9 mouse cellular contexts compared by ENCODE assay signal in the genomic region with DNA sequence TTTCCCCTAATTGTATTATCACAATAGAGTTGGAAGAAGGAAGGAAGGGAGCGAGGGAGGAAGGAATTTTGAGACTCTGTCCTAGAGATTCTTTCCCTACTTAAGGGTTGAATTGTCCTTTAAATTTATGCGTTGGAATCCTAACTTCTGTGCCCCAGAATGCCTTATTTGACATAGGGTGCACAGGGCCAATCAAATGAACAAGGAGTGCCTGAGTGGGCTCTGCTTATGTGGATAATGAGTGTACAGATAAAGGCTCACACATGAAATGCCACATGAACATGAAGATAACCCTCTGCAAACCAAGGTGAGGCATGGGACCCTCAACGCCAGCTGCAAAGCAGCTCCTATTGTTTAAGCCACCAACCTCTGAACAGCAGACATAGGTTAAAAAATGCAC. TPM values are rescaled to one million over a fixed set of nuclear protein-coding genes. Genes with fewer than 3 reads are reported as not detected.
DNase-seq lines count a peak whose midpoint lies in the region; ATAC-seq lines count a peak whose summit lies in the region.
"Had no signal": no experiment of that assay in that cellular context is flagged by ENCODE, and none has a peak within 500 bp of the region (broad histone marks: within the 10 kb centered on the region; RNA-seq: fewer than 3 reads in every experiment).

No protein-coding gene starts in this region.

- H3K27ac ChIP-seq in intestine, embryonic 14.5 days (ENCODE audit: low read depth) = no peak overlapping the region
- H3K27ac ChIP-seq in intestine, embryonic 15.5 days = no peak overlapping the region
- no peak overlapping the region for H3K27ac ChIP-seq in embryonic facial prominence, embryonic 14.5 days (replicated peaks; ENCODE audit: low read depth, low read length)
- no peak overlapping the region for H3K27ac ChIP-seq in forebrain, embryonic 14.5 days (ENCODE audit: low read depth, low read length)
- H3K27ac ChIP-seq: limb, embryonic 12.5 days had no signal

- no peaks in the 10 kb centered on the region for H3K27me3 ChIP-seq in intestine, embryonic 14.5 days (replicated peaks; ENCODE audit: control insufficient read depth, insufficient read depth, low read length)
- H3K27me3 ChIP-seq in intestine, embryonic 15.5 days (replicated peaks) = no peaks in the 10 kb centered on the region
- H3K27me3 ChIP-seq in embryonic facial prominence, embryonic 14.5 days (replicated peaks; ENCODE audit: control insufficient read depth, insufficient read depth, low read length) = no peaks in the 10 kb centered on the region
- H3K27me3 ChIP-seq in forebrain, embryonic 14.5 days (replicated peaks; ENCODE audit: control insufficient read depth, insufficient read depth, low read length) = no peaks in the 10 kb centered on the region
- H3K27me3 ChIP-seq: limb, embryonic 12.5 days had no signal

- no peak overlapping the region for H3K4me3 ChIP-seq in intestine, embryonic 14.5 days (ENCODE audit: low read depth, low read length)
- no peak overlapping the region for H3K4me3 ChIP-seq in intestine, embryonic 15.5 days (replicated peaks)
- H3K4me3 ChIP-seq in embryonic facial prominence, embryonic 14.5 days (ENCODE audit: low read depth, low read length) = no peak overlapping the region
- H3K4me3 ChIP-seq in forebrain, embryonic 14.5 days (ENCODE audit: low read depth, low read length) = no peak overlapping the region
- H3K4me3 ChIP-seq: limb, embryonic 12.5 days had no signal

- peak; percentile 40 for DNase-seq in intestine, embryonic 14.5 days (ENCODE audit: low spot score)
- DNase-seq in embryonic facial prominence, embryonic 14.5 days (ENCODE audit: low spot score) = no peak
- DNase-seq in forebrain, embryonic 14.5 days (ENCODE audit: low spot score) = peak; percentile 6
- DNase-seq in embryo, embryonic 11 days = no peak
- DNase-seq in cerebellum, adult 18-20 months = no peak
- DNase-seq: kidney, adult 8-10 months had no signal

- H3K4me1 ChIP-seq in intestine, embryonic 14.5 days (replicated peaks; ENCODE audit: control insufficient read depth, insufficient read depth, low read length) = peaks cover 7% of the 10 kb centered on the region; the same call in 1 of the 2 replicates
- H3K4me1 ChIP-seq in intestine, embryonic 15.5 days (replicated peaks) = 0 out of 2 replicates have a peak, but pooled peaks cover 5% of the 10 kb centered on the region
- peaks cover 4% of the 10 kb centered on the region; the same call in 1 of the 2 replicates for H3K4me1 ChIP-seq in embryonic facial prominence, embryonic 14.5 days (ENCODE audit: control insufficient read depth, insufficient read depth, low read length)
- H3K4me1 ChIP-seq in forebrain, embryonic 14.5 days (ENCODE audit: control insufficient read depth, insufficient read depth, low read length) = peaks cover 15% of the 10 kb centered on the region
- H3K4me1 ChIP-seq: limb, embryonic 12.5 days had no signal

- no peak for ATAC-seq in intestine, embryonic 14.5 days (replicated peaks; ENCODE audit: low FRiP score, low TSS enrichment, low read depth)
- ATAC-seq in intestine, embryonic 15.5 days = no peak
- ATAC-seq in embryonic facial prominence, embryonic 14.5 days (ENCODE audit: low read depth) = no peak
- ATAC-seq in forebrain, embryonic 14.5 days = peak; percentile 40; the same call in 1 of the 2 replicates
- ATAC-seq in megakaryocyte-erythroid progenitor cell, adult 5-6 weeks (replicated peaks; ENCODE audit: low FRiP score, low TSS enrichment, poor library complexity, severe bottlenecking) = peak; percentile 64

- H3K36me3 ChIP-seq in intestine, embryonic 14.5 days (ENCODE audit: control insufficient read depth, insufficient read depth, low read length) = no peaks in the 10 kb centered on the region
- H3K36me3 ChIP-seq in intestine, embryonic 15.5 days = no peaks in the 10 kb centered on the region
- H3K36me3 ChIP-seq in embryonic facial prominence, embryonic 14.5 days (ENCODE audit: control insufficient read depth, insufficient read depth, low read length) = no peaks in the 10 kb centered on the region
- H3K36me3 ChIP-seq in forebrain, embryonic 14.5 days (ENCODE audit: control insufficient read depth, insufficient read depth, low read length) = no peaks in the 10 kb centered on the region
- H3K36me3 ChIP-seq: limb, embryonic 12.5 days had no signal

- no peak overlapping the region for H3K9ac ChIP-seq in intestine, embryonic 14.5 days (ENCODE audit: low read length)
- H3K9ac ChIP-seq in intestine, embryonic 15.5 days = no peak overlapping the region
- no peak overlapping the region for H3K9ac ChIP-seq in embryonic facial prominence, embryonic 14.5 days (ENCODE audit: low read depth, low read length)
- 0 out of 2 replicates have a peak overlapping the region, but pooled peaks have one; percentile 2 for H3K9ac ChIP-seq in forebrain, embryonic 14.5 days (ENCODE audit: low read length)
- H3K9ac ChIP-seq: limb, embryonic 12.5 days had no signal

- H3K9me3 ChIP-seq in intestine, embryonic 14.5 days (ENCODE audit: control insufficient read depth, low read length) = peaks cover 7% of the 10 kb centered on the region; the same call in 1 of the 2 replicates
- no peaks in the 10 kb centered on the region for H3K9me3 ChIP-seq in intestine, embryonic 15.5 days
- H3K9me3 ChIP-seq in embryonic facial prominence, embryonic 14.5 days (ENCODE audit: control insufficient read depth, low read length) = peaks cover 9% of the 10 kb centered on the region
- H3K9me3 ChIP-seq in forebrain, embryonic 14.5 days (replicated peaks; ENCODE audit: control insufficient read depth, low read length) = 0 out of 2 replicates have a peak, but pooled peaks cover 3% of the 10 kb centered on the region

- H3K4me2 ChIP-seq in intestine, embryonic 14.5 days (ENCODE audit: low read length) = no peak overlapping the region
- no peak overlapping the region; the same call in 1 of the 2 replicates for H3K4me2 ChIP-seq in intestine, embryonic 15.5 days (replicated peaks)
- H3K4me2 ChIP-seq in embryonic facial prominence, embryonic 14.5 days (ENCODE audit: low read depth, low read length) = 0 out of 2 replicates have a peak overlapping the region, but pooled peaks have one; percentile 15
- peak overlapping the region; percentile 24 for H3K4me2 ChIP-seq in forebrain, embryonic 14.5 days (ENCODE audit: low read length)

- 45% methylated on average over 3 of the region's 3 CpGs for WGBS in intestine, embryonic 14.5 days
- WGBS in intestine, embryonic 15.5 days = 41% methylated on average over 3 of the region's 3 CpGs
- WGBS in embryonic facial prominence, embryonic 14.5 days = 43% methylated on average over 3 of the region's 3 CpGs
- 3% methylated on average over 3 of the region's 3 CpGs for WGBS in forebrain, embryonic 14.5 days

RNA-seq across cellular contexts. Expression of a gene that starts 2.6 kb away (rescaled TPM):
- polyA plus RNA-seq in intestine, embryonic 14.5 days (2014; fragmentation: Nextera tagmentation; extraction: Ambion mirVana) = 0.26 TPM in 1 of 2 replicates, not detected in the other
- polyA plus RNA-seq in intestine, embryonic 15.5 days (2015; fragmentation: Nextera tagmentation; extraction: Ambion mirVana) = 0.46 and 0.78 TPM in 2 replicates
- polyA plus RNA-seq in embryonic facial prominence, embryonic 14.5 days (2014; fragmentation: Nextera tagmentation; extraction: Ambion mirVana) = 3.7 TPM in 2 replicates
- 0.20 TPM in 1 of 2 replicates, not detected in the other for polyA plus RNA-seq in forebrain, embryonic 14.5 days (2014; fragmentation: Nextera tagmentation; extraction: Ambion mirVana)
- 0.37 and 0.98 TPM in 2 replicates for total RNA-seq in megakaryocyte-erythroid progenitor cell, adult 5-6 weeks (2014; fragmentation: Nextera tagmentation)
- 0.47 and 0.57 TPM in 2 replicates for total RNA-seq in megakaryocyte-erythroid progenitor cell, adult 5-6 weeks (2017)

Comparison
In these comparisons a context has a peak if more than half of its experiments do, and no peak if none do; other contexts are left out.
1. ATAC-seq: peak in forebrain, embryonic 14.5 days (single experiment) and megakaryocyte-erythroid progenitor cell, adult 5-6 weeks (single experiment); none in intestine, embryonic 14.5 days (single experiment), intestine, embryonic 15.5 days (single experiment) and embryonic facial prominence, embryonic 14.5 days (single experiment).
2. DNase-seq: peak in intestine, embryonic 14.5 days (single experiment) and forebrain, embryonic 14.5 days (single experiment); none in embryonic facial prominence, embryonic 14.5 days (single experiment), embryo, embryonic 11 days (single experiment) and cerebellum, adult 18-20 months (0 of 2).
3. H3K4me2 ChIP-seq: peak in embryonic facial prominence, embryonic 14.5 days (single experiment) and forebrain, embryonic 14.5 days (single experiment); none in intestine, embryonic 14.5 days (single experiment) and intestine, embryonic 15.5 days (single experiment).